Mouse (Mus musculus) c-Kit-positive CD71-positive TER-119-negative erythroid progenitor cells, embryonic 14.5 days (primary cell): ENCODE results near the gene Olfr970.
"Not testable (repeated sequence)": the region's sequence is repeated elsewhere in the genome, so short reads cannot be mapped to it uniquely, and the experiment has no call there.

Experiments used
- DNase-seq: peaks from one replicate; pipeline ENCODE4 v3.0.0-alpha.2; 2013; ENCODE audit warnings: low read depth

Olfr970 gene

DNA sequence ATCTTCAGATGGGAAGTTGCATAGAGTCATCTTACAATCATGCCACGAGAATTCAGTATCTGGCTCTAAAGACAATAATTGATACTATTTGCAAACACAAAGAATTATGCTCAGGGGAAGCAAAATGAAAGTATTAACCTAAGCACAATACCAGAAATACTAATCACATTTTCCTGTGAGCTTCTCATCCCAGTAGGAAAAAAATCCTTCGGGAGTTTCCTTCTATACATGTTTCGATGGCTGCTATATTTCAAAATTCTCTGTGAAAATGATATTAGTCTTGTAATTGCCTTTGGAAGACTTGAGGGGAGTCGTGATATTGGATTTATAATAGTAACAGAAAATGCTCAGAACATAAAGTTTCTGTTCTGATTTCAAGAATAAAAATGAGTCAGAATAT is at the start of gene Olfr970:
TSS of gene Olfr970 (plus strand) at position 301 of the 400 bp plus-strand sequence.
- DNase-seq: no peak

DNA sequence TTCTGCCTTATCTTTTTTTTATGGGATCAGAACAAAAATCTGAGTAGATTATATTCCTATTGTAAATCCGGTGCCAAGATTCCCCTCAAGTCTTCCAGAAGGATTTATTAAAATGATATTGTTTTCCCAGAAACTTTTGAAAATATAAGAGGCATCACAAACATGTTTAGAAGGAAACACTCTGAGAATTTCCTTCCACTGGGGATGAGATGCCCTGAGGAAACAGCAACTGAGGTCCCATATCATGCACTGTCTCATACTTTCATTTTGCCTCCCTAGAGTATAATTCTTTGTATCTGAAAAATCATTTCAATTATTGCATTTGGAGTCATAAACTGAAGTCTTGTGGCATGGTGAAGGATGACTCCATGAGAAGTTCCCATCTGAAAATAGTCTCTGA is 25.5 kb upstream of the Olfr970 start, which contains the start of gene Olfr968:
TSS of gene Olfr968 (minus strand) at position 101 of the 400 bp plus-strand sequence.
- DNase-seq: no peak

DNA sequence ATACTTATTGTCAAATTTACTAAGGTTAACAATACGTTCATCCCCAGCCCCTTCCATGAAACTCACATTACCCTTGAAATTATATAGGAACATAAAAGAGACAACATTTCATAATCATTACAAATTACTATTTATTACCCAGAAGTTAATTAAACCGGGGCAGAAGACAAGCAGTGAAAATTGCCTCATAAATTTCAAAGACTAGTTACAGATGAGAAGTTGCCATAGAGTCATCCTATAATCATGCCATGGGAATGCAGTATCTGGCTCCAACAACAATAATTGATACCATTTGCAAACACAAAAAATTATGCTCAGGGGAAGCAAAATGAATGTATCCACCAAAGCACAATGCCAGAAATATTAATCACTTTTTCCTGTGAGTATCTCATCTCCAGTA is 18.1 kb upstream of the Olfr970 start, which contains the start of gene Olfr969:
TSS of gene Olfr969 (plus strand) at position 388 of the 400 bp plus-strand sequence.
- DNase-seq: no peak

GRCm38 (mm10) chr9:39836576-39836975 is 27.9 kb downstream of the Olfr970 start, which contains the start of gene Olfr971:
Gene Olfr971, plus strand, starts transcription at chr9:39836876.
- not testable (repeated sequence) for DNase-seq

GRCm38 (mm10) chr9:39866122-39866521 is 57.5 kb downstream of the Olfr970 start, which contains the start of gene Olfr972:
Gene Olfr972, plus strand, starts transcription at chr9:39866422.
- no peak for DNase-seq
